In the genomic region with DNA sequence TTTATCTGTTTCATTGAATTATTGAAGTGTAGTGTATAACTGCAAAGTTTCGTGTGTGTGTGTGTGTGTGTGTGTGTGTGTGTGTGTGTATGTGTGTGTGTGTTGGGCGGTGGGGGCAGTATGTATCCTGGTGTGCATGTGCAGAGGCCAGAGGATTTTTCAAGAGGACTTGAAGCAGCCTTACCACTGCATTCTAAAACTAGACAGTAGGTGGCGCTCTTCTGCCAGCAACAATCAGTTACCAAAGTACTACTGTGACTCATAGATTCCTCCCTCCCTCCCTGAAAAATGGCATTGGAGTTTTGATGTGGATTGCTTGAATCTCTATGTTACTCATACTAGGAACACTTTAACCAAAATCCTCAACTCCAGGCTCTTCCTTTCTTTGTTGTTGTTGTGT, we compare ENCODE assay signal across 9 mouse cellular contexts. TPM values are rescaled to one million over a fixed set of nuclear protein-coding genes. Genes with fewer than 3 reads are reported as not detected.
DNase-seq lines count a peak whose midpoint lies in the region; ATAC-seq and TF ChIP-seq lines count a peak whose summit lies in the region.
"Had no signal": no experiment of that assay in that cellular context is flagged by ENCODE, and none has a peak within 500 bp of the region (broad histone marks: within the 10 kb centered on the region; RNA-seq: fewer than 3 reads in every experiment).

No protein-coding gene starts in this region.

- no peak for ATAC-seq in midbrain, embryonic 14.5 days (ENCODE audit: low FRiP score, low TSS enrichment)
- ATAC-seq in midbrain, embryonic 15.5 days (replicated peaks): no peak
- peak; percentile 41; the same call in 1 of the 2 replicates for ATAC-seq in intestine, postnatal 0 days
- peak; percentile 85 for ATAC-seq in monocyte, adult 5-6 weeks (replicated peaks; ENCODE audit: insufficient number of reproducible peaks, low FRiP score, low TSS enrichment, poor library complexity, severe bottlenecking)

- no peaks in the 10 kb centered on the region for H3K9me3 ChIP-seq in midbrain, embryonic 14.5 days (ENCODE audit: control insufficient read depth, low read length)
- no peaks in the 10 kb centered on the region for H3K9me3 ChIP-seq in midbrain, embryonic 15.5 days
- H3K9me3 ChIP-seq in intestine, postnatal 0 days (ENCODE audit: control insufficient read depth): no peaks in the 10 kb centered on the region
- H3K9me3 ChIP-seq: embryonic facial prominence, embryonic 12.5 days had no signal

- H3K27me3 ChIP-seq in midbrain, embryonic 14.5 days (ENCODE audit: control insufficient read depth, insufficient read depth, low read length): no peaks in the 10 kb centered on the region
- no peaks in the 10 kb centered on the region for H3K27me3 ChIP-seq in midbrain, embryonic 15.5 days (replicated peaks)
- H3K27me3 ChIP-seq in intestine, postnatal 0 days (replicated peaks; ENCODE audit: control insufficient read depth, insufficient read depth, low read length): no peaks in the 10 kb centered on the region
- H3K27me3 ChIP-seq: embryonic facial prominence, embryonic 12.5 days had no signal

- H3K9ac ChIP-seq in midbrain, embryonic 14.5 days (replicated peaks; ENCODE audit: low read length): no peak overlapping the region
- H3K9ac ChIP-seq in midbrain, embryonic 15.5 days: no peak overlapping the region
- H3K9ac ChIP-seq in intestine, postnatal 0 days (ENCODE audit: low read depth, low read length): no peak overlapping the region
- H3K9ac ChIP-seq: embryonic facial prominence, embryonic 12.5 days had no signal

- H3K4me3 ChIP-seq in midbrain, embryonic 14.5 days (replicated peaks; ENCODE audit: low read depth, low read length): no peak overlapping the region
- no peak overlapping the region for H3K4me3 ChIP-seq in midbrain, embryonic 15.5 days
- no peak overlapping the region for H3K4me3 ChIP-seq in gastrocnemius, adult 2 months
- no peak overlapping the region for H3K4me3 ChIP-seq in intestine, postnatal 0 days (ENCODE audit: low read depth, low read length)
- H3K4me3 ChIP-seq: embryonic facial prominence, embryonic 12.5 days had no signal

- peak; percentile 79 for TF ChIP-seq CTCF in gastrocnemius, adult 2 months (IDR thresholded peaks at IDR 0.05)
- peak; percentile 92 for TF ChIP-seq CTCF in intestine, postnatal 0 days (IDR thresholded peaks at IDR 0.05; ENCODE audit: low read depth)

- no peak overlapping the region for H3K27ac ChIP-seq in midbrain, embryonic 14.5 days (replicated peaks; ENCODE audit: low read depth, low read length)
- H3K27ac ChIP-seq in midbrain, embryonic 15.5 days: no peak overlapping the region
- peak overlapping the region; percentile 56; the same call in 1 of the 2 replicates for H3K27ac ChIP-seq in gastrocnemius, adult 2 months
- H3K27ac ChIP-seq in intestine, postnatal 0 days (ENCODE audit: low read depth, low read length): no peak overlapping the region
- H3K27ac ChIP-seq: embryonic facial prominence, embryonic 12.5 days had no signal

- intact Hi-C loops in gastrocnemius, adult 2 months (cut with DNase I): loop anchor here (1.0 kb wide), 1 partner anchor 46 kb away; no protein-coding TSS in a partner anchor
- intact Hi-C loops in left cerebral cortex, postnatal 14 days (cut with DNase I): loop anchor here (2.0 kb wide), 1 partner anchor 45 kb away; no protein-coding TSS in a partner anchor

- H3K4me2 ChIP-seq in midbrain, embryonic 14.5 days (ENCODE audit: low read length): no peak overlapping the region
- no peak overlapping the region for H3K4me2 ChIP-seq in midbrain, embryonic 15.5 days
- no peak overlapping the region for H3K4me2 ChIP-seq in intestine, postnatal 0 days (replicated peaks; ENCODE audit: low read depth)
- H3K4me2 ChIP-seq: embryonic facial prominence, embryonic 12.5 days had no signal

- 27% methylated on average over 3 of the region's 3 CpGs for WGBS in midbrain, embryonic 14.5 days
- 20% methylated on average over 3 of the region's 3 CpGs for WGBS in midbrain, embryonic 15.5 days
- 24% methylated on average over 3 of the region's 3 CpGs for WGBS in intestine, postnatal 0 days

- DNase-seq in midbrain, embryonic 14.5 days: peak; percentile 86
- DNase-seq in cerebellum, postnatal 10 days: peak; percentile 81 to 85
- DNase-seq in gastrocnemius, adult 2 months: peak; percentile 68
- peak; percentile 93 to 95 for DNase-seq in left cerebral cortex, postnatal 14 days (ENCODE audit: low spot score in 2 of 2)
- peak; percentile 70 to 84 for DNase-seq in spleen, postnatal 4 days (ENCODE audit: low spot score in 2 of 2)

- H3K36me3 ChIP-seq in midbrain, embryonic 14.5 days (ENCODE audit: control insufficient read depth, insufficient read depth, low read length): peaks cover 47% of the 10 kb centered on the region
- peaks cover 32% of the 10 kb centered on the region for H3K36me3 ChIP-seq in midbrain, embryonic 15.5 days (replicated peaks)
- peaks cover 31% of the 10 kb centered on the region for H3K36me3 ChIP-seq in intestine, postnatal 0 days (ENCODE audit: control insufficient read depth, insufficient read depth)

- no peaks in the 10 kb centered on the region for H3K4me1 ChIP-seq in midbrain, embryonic 14.5 days (ENCODE audit: control insufficient read depth, insufficient read depth, low read length)
- H3K4me1 ChIP-seq in midbrain, embryonic 15.5 days: no peaks in the 10 kb centered on the region
- H3K4me1 ChIP-seq in intestine, postnatal 0 days (replicated peaks; ENCODE audit: control insufficient read depth, insufficient read depth, low read length): no peaks in the 10 kb centered on the region; the same call in 1 of the 2 replicates
- H3K4me1 ChIP-seq: embryonic facial prominence, embryonic 12.5 days had no signal

RNA-seq across cellular contexts. Expression of a gene that starts 8.1 kb away (rescaled TPM):
- polyA plus RNA-seq in midbrain, embryonic 14.5 days (2014; fragmentation: Nextera tagmentation; extraction: Ambion mirVana): 101 and 102 TPM in 2 replicates
- polyA plus RNA-seq in midbrain, embryonic 15.5 days (2015; fragmentation: Nextera tagmentation; extraction: Ambion mirVana): 93.1 and 95.2 TPM in 2 replicates
- 10 to 100 TPM; 35.6 to 45.8 TPM for total RNA-seq in gastrocnemius, adult 2 months (2021)
- polyA plus RNA-seq in intestine, postnatal 0 days (2015; fragmentation: Nextera tagmentation; extraction: Ambion mirVana): 86.2 and 90.1 TPM in 2 replicates
- 10 to 100 TPM; 30.8 to 33.4 TPM for total RNA-seq in left cerebral cortex, postnatal 14 days (2021)
- 19.8 to 46.1 TPM (median 30.4 TPM) in 3 replicates for total RNA-seq in monocyte, adult 5-6 weeks (2017)

RNA-seq across cellular contexts. Expression of a gene that starts 11.2 kb away (rescaled TPM):
- polyA plus RNA-seq in midbrain, embryonic 14.5 days (2014; fragmentation: Nextera tagmentation; extraction: Ambion mirVana): 14.1 and 15.7 TPM in 2 replicates
- polyA plus RNA-seq in midbrain, embryonic 15.5 days (2015; fragmentation: Nextera tagmentation; extraction: Ambion mirVana): 14.0 and 15.1 TPM in 2 replicates
- total RNA-seq in gastrocnemius, adult 2 months (2021): 10 to 100 TPM in 1 of 2 experiments, 1 to 10 TPM in 1; 8.7 to 10.9 TPM
- polyA plus RNA-seq in intestine, postnatal 0 days (2015; fragmentation: Nextera tagmentation; extraction: Ambion mirVana): 3.6 and 4.0 TPM in 2 replicates
- 10 to 100 TPM; 16.0 to 18.0 TPM for total RNA-seq in left cerebral cortex, postnatal 14 days (2021)
- total RNA-seq in monocyte, adult 5-6 weeks (2017): 7.1 to 12.0 TPM (median 7.2 TPM) in 3 replicates

RNA-seq across cellular contexts. Expression of a gene that starts 19.8 kb away (rescaled TPM):
- polyA plus RNA-seq in midbrain, embryonic 14.5 days (2014; fragmentation: Nextera tagmentation; extraction: Ambion mirVana): 0.46 and 3.2 TPM in 2 replicates
- polyA plus RNA-seq in midbrain, embryonic 15.5 days (2015; fragmentation: Nextera tagmentation; extraction: Ambion mirVana): 1.3 and 1.9 TPM in 2 replicates
- total RNA-seq in gastrocnemius, adult 2 months (2021): 1 to 10 TPM; 6.5 to 9.7 TPM
- 10.9 and 11.5 TPM in 2 replicates for polyA plus RNA-seq in intestine, postnatal 0 days (2015; fragmentation: Nextera tagmentation; extraction: Ambion mirVana)
- 1 to 10 TPM; 2.1 TPM for total RNA-seq in left cerebral cortex, postnatal 14 days (2021)
- 18.7 to 31.1 TPM (median 19.5 TPM) in 3 replicates for total RNA-seq in monocyte, adult 5-6 weeks (2017)

RNA-seq across cellular contexts. Expression of a gene that starts 19.9 kb away (rescaled TPM):
- polyA plus RNA-seq in midbrain, embryonic 14.5 days (2014; fragmentation: Nextera tagmentation; extraction: Ambion mirVana): 0.43 and 1.3 TPM in 2 replicates
- 1.2 and 2.0 TPM in 2 replicates for polyA plus RNA-seq in midbrain, embryonic 15.5 days (2015; fragmentation: Nextera tagmentation; extraction: Ambion mirVana)
- 10 to 100 TPM in 1 of 2 experiments, 1 to 10 TPM in 1; 8.7 to 14.6 TPM for total RNA-seq in gastrocnemius, adult 2 months (2021)
- 5.4 and 6.4 TPM in 2 replicates for polyA plus RNA-seq in intestine, postnatal 0 days (2015; fragmentation: Nextera tagmentation; extraction: Ambion mirVana)
- 1 to 10 TPM; 1.6 to 1.7 TPM for total RNA-seq in left cerebral cortex, postnatal 14 days (2021)
- 8.8 to 21.7 TPM (median 12.9 TPM) in 3 replicates for total RNA-seq in monocyte, adult 5-6 weeks (2017)

Comparison
In these comparisons a context has a peak if more than half of its experiments do, and no peak if none do; other contexts are left out.
1. ATAC-seq: peak in intestine, postnatal 0 days (single experiment) and monocyte, adult 5-6 weeks (single experiment); none in midbrain, embryonic 14.5 days (single experiment) and midbrain, embryonic 15.5 days (single experiment).
2. Peak in every context shown above with its lines, with median percentiles within 50 percentile points of each other: DNase-seq.